Mouse (Mus musculus): Measurements from ENCODE around the gene Zbtb42.

The Zbtb42 gene

DNA sequence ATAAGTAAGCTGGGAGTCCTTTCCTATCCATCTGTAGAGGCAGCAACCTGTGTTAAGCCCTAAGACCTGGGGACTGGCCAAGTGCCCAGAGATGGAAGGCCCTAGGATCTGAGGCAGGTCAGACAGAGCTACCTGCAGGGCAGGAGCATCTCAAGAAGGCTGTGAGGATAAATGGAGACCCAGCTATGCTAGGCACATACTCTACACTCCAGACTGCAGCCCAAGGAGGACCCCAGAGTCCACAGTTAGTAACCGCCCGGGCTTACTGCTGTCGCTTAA, 17.4 kb upstream of the Zbtb42 start:
- DNase-seq (ENCODE audit: low spot score in 2 of 2), result no peak

DNA sequence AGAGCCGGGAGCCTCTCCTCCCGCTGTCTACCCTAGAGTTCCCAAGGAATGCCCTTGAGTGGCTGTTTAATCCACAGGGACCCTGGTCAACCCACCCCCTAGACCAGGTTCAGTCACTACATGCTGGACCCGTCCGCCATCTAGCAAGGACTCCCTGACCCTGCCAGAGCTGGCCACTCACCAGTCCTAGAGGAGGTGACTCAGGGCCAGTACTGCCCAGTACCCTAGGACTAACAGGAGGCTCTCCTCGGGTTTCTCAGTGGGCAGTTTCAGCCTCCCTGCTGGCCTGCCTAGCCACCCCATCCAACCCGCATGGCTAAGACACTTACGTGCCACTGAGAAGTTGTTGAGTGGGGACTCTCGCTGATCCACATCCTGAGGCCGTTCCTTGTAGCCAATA, 16.8 kb upstream of the Zbtb42 start:
- no peak for DNase-seq (ENCODE audit: low spot score in 2 of 2)

DNA sequence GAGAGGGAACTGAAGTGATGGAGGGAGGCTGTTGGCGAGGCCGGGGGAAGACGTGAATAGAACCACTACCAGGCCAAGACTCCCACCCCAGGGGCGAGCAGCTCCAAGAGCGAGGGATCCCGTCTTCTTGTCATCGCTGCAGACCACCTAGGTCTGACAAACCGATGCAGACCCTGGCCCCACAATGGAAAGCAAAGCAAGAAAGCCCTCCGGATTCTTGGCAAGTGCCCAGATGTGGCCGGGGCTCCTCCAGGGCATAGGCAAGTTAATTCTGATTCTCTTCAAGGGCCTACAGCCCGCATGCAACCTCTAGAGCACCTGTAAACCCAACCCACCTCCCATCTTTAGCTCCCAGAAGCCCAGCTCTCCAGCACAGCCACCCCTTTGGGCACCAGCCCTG, 15.3 kb upstream of the Zbtb42 start:
- no peak for DNase-seq (ENCODE audit: low spot score in 2 of 2)

DNA sequence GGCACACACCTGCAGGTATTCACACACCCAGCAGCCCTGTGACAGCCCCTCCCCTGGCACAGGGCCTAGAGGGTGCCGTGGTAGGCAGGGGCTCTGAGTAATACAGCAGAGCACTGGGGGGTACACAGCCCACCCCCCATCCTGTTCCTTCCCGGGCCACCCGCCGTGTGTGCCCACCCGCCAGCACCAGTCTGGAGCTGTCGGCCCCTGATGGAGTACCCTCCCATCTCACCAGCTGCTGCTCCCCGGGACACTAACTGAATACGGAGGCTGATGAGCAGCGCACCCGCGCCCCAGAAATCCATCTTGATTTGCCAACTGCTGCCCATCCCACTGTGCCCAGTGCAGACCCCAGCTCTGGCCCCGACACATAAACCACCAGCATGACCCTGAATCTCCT, 14.9 kb upstream of the Zbtb42 start:
- no peak for DNase-seq (ENCODE audit: low spot score in 2 of 2)

DNA sequence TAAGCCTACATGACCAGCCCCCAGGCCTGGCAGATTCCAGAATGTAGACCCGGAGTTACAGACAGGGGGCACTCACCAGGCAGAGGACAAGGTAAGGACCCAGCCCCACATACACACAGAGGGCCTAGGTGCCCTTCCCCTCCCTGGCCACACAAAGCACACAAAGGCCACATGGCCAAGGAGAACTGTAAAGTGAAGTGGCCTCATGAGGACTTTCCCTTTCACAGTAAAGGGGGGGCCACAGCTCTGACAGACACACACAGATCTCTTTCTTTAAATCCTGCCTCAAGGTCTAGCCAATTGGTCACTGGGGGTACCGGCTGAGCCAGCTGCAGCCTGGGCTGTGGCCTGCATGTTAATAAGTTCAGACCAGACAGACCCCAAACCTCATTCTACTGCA, 14.5 kb upstream of the Zbtb42 start:
- DNase-seq (ENCODE audit: low spot score in 2 of 2), result no peak

DNA sequence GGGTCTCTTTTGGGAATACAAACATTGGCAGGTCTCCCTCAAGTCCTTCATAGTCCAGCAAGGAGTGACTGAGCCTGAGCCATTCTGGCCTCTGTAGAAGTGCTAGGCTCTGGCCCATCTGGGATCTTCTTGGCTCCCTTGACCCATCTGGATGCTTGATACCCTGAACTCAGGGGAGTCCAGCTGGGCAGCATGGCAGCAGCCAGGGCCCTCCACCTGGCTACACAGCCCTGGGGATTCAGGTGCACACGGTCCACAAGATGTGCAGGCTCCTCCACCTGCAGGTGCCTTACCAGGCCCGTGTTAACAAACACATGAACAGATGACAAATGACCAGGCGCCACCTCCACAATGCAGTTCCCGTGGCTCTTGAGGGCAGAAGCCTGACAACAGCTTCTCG, 14.0 kb upstream of the Zbtb42 start:
- no peak for DNase-seq (ENCODE audit: low spot score in 2 of 2)

DNA sequence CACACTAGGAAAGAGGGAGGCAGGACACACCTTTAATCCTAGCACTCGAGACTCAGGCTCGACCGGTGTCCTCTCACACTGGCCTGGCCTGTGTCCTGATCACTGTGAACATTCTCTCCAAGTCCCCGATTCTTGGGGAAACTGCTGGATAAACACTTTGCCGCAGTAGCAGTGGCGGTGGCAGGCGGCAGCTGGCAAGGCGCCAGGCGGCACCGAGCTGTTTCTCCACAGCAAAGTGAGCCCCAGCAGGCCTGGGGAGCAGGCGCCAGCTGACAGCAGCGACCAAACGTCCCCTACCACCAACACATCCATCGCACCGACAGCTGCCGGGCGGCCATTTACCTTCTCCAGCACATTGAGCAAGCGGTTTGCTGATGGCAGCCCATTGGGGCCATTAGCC, 13.2 kb upstream of the Zbtb42 start:
- DNase-seq (ENCODE audit: low spot score in 2 of 2), result no peak

DNA sequence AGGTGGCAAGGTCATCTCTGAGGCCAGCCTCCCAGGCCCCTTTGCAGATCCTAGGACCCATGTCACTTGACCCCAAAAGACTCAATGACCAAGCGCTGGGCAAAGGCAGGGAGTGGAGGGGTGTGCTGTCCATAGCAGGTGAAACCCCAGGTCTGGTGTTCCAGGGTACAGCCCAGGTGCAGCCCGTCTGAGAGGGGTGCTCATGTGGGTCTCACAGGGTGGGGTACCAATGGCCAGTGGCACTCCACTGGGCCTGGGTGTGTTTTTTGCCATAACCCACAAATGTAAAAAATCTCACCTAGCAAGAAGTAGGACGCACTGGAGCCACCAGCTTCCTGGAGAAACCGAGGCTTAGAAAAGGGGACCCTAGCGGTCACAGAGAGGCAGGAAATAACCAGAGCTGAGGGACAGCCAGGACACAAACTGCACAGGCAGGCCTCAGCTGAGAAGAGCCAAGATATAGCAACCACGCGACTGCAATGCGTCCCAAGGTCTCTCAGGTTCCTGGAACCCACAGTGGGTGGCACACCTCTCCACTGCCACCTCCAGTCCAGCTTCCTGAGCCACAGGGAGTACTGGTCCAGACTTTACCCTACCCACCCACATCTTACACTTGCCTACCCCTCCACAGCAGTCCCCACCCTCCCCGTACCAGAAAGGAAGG, 12.6 kb upstream of the Zbtb42 start:
- DNase-seq (ENCODE audit: low spot score in 2 of 2), result no peak

DNA sequence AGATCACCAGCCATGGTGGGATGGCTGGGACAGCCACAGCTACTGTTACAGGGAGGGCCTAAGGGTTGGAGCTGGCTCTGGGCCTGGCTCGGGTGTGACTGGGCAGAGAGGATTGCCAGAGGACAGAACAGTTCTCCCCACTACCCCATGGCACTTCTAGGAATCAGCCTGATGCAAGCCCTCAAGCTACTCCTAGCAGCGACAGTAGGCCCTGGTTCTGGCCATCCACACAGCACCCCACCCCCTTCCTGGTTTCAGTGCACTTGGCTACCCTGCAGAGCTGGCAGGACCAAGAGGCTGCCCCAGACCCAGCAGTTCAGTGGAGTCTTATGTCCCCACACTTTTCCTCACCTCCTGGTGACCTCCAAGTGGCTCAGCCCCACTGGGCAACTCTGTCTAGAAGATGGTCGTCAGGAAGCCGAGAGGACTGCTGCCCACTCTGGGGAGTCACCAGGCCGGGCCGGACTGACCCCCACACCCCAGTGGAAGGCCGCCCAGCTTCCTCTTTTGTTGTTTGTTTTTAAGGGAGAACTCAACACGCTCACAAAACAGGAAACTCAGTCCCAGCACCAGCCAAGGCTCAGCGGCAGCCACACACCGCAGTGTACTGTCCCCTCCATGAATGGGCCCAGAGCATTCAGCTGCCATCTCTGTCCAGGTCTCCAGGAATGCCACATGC, 10.9 kb upstream of the Zbtb42 start:
- DNase-seq (ENCODE audit: low spot score in 2 of 2), result no peak

DNA sequence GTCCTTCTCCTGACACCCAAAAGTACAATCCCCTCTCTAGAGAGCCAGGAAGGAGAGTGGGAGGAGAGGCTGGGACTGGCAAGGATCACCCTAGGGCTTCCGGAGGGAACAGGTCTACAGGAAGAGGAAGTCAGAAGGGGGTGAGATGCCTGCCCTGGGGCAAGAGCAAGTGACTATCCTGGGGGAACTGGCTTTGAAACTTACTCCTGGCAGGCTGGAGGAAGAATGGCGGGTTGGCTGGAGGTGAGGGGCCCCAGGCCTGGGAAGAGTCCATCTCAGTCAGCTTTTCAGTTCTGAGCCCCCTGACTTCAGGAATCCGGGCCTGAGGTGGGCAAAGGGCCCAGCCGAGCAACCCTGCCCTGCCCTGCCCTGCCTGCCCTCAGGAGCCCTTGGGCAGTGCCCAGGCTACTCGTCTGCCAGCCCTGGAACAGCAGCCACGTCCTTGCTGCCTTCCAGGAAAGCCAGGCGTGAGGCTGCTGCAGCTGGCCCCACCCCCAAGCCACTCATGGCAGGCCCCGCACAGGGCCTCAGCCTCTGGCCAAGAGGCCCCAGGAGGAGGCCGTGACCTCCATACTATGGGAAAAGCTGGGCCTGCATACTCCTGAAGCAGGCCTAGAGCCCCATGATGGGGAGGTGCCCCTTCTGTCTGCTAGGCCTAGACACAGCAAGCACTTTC, 7.8 kb upstream of the Zbtb42 start:
- no peak for DNase-seq (ENCODE audit: low spot score in 2 of 2)

DNA sequence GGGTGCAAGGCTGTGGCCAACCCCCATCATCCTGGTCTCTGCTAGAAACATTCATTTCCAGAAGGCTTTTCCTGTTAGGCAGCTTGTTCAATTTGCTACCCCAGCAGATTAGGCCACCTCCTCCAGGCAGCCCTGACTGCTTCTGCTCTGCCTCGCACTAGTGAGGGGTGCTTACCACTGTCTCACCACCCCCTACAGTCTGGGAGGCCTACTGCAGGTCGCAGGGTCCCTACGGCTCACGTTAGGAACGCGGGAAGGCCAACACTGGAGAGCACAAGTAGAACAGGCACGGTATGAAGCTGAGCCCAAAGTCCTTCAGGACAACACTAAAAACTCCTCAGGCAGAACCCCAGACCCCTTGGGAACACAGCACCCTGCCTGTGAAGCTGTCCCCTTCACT, 6.7 kb upstream of the Zbtb42 start:
- no peak for DNase-seq (ENCODE audit: low spot score in 2 of 2)

DNA sequence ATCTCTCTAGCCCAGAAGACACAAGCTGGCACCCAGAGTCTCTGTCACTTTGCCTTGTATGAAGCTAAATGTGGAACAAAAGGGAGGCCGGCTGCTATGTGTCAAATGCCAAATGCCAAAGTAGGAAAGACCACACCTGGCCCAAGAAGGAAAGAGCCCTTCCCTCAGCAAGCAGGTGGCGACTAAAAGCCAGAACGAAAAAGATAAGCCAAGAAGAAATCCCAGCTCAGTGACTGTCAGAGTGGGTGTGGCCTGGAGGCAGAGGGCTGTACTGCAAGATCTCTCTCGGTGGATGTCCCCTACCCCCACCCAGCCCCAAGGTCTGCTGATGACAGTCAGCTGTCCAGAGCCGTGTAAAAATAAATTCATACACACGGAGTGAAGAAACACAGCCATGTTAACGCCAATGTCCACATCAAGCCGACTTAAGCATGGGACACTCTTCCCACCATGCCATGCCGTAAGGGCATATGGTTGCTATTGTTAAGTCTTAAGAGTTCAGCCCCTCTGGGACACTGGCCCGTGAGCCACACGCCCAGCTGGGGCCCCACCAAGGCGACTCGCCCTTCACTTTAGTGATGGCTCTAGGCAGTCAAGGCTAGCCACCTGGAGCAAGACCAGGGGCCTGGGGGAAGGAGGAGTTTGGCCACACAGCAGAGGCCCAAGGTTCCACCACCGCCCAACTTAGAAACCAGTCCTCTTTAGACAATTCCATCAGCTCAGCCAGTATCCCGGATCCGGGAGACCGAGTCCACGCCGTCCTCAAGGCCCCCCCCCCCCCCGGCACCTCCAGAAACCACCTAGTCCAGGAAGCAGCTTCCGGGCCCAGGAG, 5.7 kb upstream of the Zbtb42 start:
- no peak for DNase-seq (ENCODE audit: low spot score in 2 of 2)

DNA sequence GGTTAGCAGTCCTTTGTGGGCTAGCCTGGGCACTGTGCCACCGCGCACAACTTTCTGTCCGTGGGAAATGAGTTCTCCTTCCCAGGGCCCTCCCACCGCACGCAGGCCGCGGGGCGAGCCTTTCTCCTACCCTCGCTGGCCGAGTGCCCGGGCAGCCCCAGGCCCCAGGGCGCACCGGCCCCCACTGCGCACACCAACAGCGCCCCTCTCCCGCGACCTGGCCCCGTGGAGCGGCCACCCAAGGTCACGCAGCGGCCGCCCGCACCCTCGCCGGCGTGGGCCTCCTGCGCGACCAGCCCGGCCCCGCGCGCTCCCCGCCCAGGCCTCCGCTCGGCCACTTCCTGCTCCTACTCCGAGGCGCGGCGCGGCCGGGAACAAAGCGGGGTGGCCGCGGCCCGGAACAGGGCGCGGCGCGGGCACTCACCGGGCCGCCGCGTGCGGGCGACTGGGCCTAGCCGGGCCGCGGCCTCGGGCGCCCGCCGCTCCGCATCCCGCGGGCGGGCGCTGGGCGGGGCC, 5.0 kb upstream of the Zbtb42 start:
- DNase-seq (ENCODE audit: low spot score in 2 of 2), result no peak

DNA sequence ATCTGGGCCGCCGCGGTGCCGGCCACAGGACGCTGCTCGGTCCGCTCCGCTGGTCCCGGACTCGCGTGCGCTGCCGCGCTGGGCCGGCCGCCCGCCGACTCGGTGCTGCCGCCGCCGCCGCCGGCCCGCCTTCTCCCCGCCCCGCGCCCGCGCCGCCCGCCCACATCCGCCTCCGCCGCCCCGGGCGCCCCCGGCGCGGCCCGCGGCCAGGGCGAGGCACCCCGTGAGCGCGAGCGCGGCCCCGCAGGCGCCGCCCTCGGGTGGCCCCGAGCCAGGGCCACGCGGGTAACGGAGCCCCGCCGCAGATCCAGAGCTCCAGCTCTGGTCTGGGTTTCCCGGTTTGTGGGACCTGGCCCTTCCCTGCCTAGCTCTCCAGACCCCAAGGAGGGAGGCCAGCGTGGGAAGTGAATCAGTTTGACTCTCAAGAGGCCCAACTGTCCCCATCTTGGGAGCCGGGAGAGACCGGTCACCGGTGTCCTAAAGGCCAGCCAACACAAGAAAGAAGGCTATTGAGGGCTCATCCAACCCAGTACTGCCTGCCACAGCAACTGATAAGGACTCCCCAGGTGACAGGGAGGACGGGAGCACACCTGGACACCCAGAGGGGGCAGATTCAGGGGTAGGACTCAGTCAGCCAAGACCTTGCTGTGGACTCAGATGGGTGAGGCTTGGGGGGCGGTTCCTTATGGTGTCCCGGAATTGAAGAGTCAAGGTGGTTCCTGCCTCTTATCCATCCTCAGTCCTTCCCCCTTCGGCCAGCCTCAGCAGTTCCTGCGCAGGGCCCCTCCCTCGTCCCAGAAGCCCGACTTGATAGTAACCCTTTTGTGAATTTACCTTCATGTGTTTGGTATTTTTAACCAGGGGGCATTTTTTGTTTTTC, 4.3 kb upstream of the Zbtb42 start, which contains the start of gene Akt1:
TSS of gene Akt1 (minus strand) at position 753 of the 880 bp plus-strand sequence.
- DNase-seq (ENCODE audit: low spot score in 2 of 2), result peak; percentile 67 to 77

DNA sequence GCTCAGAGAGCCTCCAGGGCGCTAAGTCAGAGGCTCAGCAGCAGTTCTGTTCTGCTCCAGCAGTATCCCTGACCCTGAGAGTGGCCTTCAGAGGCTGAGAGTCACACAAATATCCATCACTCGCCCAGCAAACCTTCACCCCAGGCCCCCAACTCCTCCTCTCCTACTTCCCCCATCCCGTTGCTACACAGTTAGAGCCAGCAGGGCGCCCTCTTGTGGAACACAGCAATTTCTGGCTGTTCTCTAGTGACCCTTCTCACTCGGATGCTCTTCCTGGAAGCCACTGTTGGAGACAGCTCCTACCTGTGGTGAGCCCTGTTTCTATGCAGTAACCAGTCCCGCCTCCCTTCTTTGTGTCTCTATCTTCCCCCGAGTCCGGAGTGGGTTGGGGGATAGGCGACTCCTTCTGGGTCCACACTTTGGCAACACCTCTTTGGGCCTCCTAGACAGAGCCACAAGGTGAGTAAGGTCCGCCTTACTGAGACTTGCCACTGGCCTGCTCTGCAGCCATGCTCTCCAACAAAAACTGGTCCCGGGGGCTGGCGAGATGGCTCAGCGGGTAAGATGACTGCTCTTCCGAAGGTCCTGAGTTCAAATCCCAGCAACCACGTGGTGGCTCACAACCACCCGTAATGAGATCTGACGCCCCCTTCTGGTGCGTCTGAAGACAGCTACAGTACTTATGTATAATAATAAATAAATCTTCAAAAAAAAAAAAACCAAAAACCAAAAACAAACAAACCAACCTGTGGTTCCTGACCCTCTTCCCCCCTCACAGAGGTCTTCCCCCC, 3.2 kb upstream of the Zbtb42 start:
- peak; percentile 71 to 77 for DNase-seq (ENCODE audit: low spot score in 2 of 2)

DNA sequence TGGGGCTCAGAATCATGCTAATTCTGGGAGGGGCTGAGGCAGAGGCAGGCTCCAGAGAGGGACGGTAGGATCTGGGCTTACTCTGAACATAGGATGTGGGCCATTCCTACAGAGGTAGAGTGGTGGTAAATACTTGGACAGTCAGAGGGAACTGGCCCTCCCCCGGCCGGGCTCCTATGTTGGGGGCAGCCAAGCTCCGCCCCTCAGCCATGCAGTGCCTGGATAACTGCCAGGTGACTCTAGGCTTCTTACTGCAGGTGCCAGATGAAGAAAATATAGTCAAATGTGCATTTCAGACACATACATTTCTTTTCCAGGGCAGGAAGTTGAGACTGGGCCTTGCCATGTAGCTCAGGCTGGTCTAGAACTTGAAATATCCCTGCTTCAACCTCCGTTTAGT, 1.6 kb upstream of the Zbtb42 start:
- no peak for DNase-seq (ENCODE audit: low spot score in 2 of 2)

DNA sequence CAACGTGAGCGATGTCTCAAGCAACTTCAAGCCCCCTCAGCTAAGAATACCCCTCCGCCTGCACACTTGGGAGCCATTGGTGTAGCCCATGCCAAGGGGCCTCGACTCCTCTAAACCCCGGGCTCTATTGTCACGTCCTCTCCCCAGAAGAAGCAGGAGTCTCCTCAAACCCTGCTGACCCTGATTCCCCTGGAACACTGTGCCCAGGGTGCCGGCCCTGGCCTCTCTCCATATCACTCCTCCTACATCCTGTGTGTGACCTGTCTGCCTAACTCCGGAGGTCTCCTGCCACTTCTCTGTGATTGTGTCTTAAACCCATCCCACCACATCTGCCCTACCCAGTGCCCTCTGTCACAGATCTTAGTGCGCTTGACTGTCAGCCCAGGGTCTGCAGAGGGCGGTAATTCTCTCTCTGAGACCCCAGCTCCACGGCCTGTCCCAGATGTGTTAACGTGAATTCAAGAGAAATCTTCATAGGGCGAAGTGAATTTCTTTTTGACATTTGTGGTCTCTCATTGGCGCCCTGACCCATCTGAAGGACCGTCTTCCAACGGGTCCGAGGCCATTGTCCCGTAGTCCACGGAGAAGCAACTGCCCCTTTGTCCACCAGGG, 579 bp upstream of the Zbtb42 start:
- no peak for DNase-seq (ENCODE audit: low spot score in 2 of 2)

DNA sequence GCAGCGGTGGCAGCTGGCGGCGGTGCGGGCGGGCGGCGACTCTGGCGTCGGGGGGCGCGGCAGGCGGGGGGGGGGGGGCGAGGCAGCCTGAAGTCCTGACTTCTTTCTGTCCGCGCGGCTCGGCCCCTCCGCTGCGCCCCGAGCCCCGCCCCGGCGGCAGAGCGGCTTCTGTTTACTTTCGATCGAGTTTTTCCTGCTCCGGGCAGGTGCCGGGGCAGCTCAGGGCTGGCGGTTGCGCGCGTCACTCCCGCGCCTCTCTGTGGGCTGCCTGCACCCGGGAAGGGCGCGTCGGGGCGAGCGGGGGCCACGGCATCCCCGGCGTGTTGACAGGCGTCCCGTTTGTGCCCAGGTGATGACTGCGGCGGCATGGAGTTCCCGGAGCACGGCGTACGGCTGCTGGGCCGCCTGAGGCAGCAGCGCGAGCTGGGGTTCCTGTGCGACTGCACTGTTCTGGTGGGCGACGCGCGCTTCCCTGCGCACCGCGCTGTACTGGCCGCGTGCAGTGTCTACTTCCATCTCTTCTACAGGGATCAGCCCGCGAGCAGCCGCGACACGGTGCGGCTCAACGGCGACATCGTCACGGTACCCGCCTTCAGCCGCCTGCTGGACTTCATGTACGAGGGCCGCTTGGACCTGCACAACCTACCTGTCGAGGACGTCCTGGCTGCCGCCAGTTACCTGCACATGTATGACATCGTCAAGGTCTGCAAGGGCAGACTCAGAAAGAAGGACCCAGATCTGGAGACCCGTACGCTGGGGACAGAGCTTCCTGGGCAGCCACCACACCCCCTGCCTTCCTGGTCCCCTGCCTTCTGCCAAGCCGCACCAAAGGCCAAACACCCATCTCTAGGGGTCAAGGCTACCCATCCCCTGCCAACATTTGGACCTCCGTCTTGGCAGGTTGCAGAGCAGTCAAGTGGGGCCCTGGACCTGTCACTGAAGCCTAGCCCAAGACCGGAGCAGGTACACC, 684 bp downstream of the Zbtb42 start:
- peak in 1 of 2 experiments; percentile 78 for DNase-seq (ENCODE audit: low spot score in 2 of 2)

DNA sequence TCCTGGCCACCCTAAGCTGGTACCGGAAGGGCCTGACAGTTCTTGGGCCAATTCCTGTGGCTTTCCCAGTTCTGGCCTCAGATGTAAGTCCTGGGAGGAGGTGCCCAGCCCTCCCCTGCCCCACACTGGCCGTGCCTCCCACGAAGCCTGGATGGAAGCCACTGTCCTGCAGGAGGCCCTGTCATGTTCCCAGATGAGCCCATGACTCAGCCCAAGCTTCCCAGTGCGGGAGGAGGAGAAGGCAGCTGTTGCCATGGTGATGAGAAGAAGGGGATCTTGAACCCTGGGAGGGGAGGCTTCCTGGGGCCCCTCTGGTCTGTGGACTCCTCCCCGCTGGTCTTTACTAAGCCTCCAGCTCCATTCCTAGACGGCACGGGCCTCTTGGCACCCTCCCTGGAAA, 4.7 kb downstream of the Zbtb42 start:
- DNase-seq (ENCODE audit: low spot score in 2 of 2), result no peak

Data from urinary bladder, adult 18-20 months (tissue).